Mouse (Mus musculus): Measurements from ENCODE around the gene Trmo. TPM values are rescaled to one million over a fixed set of nuclear protein-coding genes. Genes with fewer than 3 reads are reported as not detected.

Gene Trmo
- polyA plus RNA-seq, 1 experiment = 2.2 TPM

GRCm38 (mm10) chr4:46359539-46360253, 29.5 kb downstream of the Trmo start:
- no peaks in the 10 kb centered on the region for H3K36me3 ChIP-seq (ENCODE audit: control insufficient read depth, insufficient read depth)
- H3K79me3 ChIP-seq (ENCODE audit: low read depth) = no peaks in the 10 kb centered on the region
- no peaks in the 10 kb centered on the region for H3K79me2 ChIP-seq (ENCODE audit: control insufficient read depth, insufficient read depth)
- TF ChIP-seq USF1 (IDR thresholded peaks at IDR 0.05; ENCODE audit: low read depth) = no peak
- TF ChIP-seq FOSL1 (IDR thresholded peaks at IDR 0.05; ENCODE audit: insufficient read depth, low read length, poor library complexity, severe bottlenecking) = no peak
- TF ChIP-seq CTCF (IDR thresholded peaks at IDR 0.05; ENCODE audit: control insufficient read depth, insufficient read depth, insufficient read length) = no peak
- TF ChIP-seq MAX (IDR thresholded peaks at IDR 0.05) = no peak
- TF ChIP-seq CEBPB (IDR thresholded peaks at IDR 0.05; ENCODE audit: low read depth) = no peak
- no peak for TF ChIP-seq MYOG (IDR thresholded peaks at IDR 0.05; ENCODE audit: control insufficient read depth, extremely low read depth, insufficient read length)
- no peak for TF ChIP-seq MYOD1 (IDR thresholded peaks at IDR 0.05; ENCODE audit: control insufficient read depth, insufficient read length, low read depth)
- H3K4me3 ChIP-seq (ENCODE audit: insufficient read depth, poor library complexity, severe bottlenecking) = no peak overlapping the region
- no peaks in the 10 kb centered on the region for H3K27me3 ChIP-seq (ENCODE audit: control insufficient read depth, insufficient read depth, insufficient read length)
- no peak overlapping the region for H3ac ChIP-seq (ENCODE audit: control insufficient read depth, insufficient read length, low read depth)

- TF ChIP-seq CTCF (IDR thresholded peaks at IDR 0.05; ENCODE audit: control insufficient read depth, insufficient read depth, insufficient read length) (peak; percentile 29), USF1 (IDR thresholded peaks at IDR 0.05; ENCODE audit: low read depth) (no peak)
- no peaks in the 10 kb centered on the region for H3K36me3 ChIP-seq (ENCODE audit: control insufficient read depth, insufficient read depth)
- no peaks in the 10 kb centered on the region for H3K27me3 ChIP-seq (ENCODE audit: control insufficient read depth, insufficient read depth, insufficient read length)
- no peak overlapping the region for H3ac ChIP-seq (ENCODE audit: control insufficient read depth, insufficient read length, low read depth)
- no peaks in the 10 kb centered on the region for H3K79me2 ChIP-seq (ENCODE audit: control insufficient read depth, insufficient read depth)
- no peak overlapping the region for H3K4me3 ChIP-seq (ENCODE audit: insufficient read depth, poor library complexity, severe bottlenecking)
- no peaks in the 10 kb centered on the region for H3K79me3 ChIP-seq (ENCODE audit: low read depth)
These were observed 32.7 kb downstream of the Trmo start for GRCm38 (mm10) chr4:46356351-46357133.

- Histone ChIP-seq H3K27me3 (ENCODE audit: control insufficient read depth, insufficient read depth, insufficient read length) (peaks cover 21% of the 10 kb centered on the region), H3K4me3 (ENCODE audit: insufficient read depth, poor library complexity, severe bottlenecking) (no peak overlapping the region)
These were observed 36.2 kb downstream of the Trmo start for GRCm38 (mm10) chr4:46353045-46353444.

GRCm38 (mm10) chr4:46349530-46349929, 39.7 kb downstream of the Trmo start:
- Histone ChIP-seq H3K36me3 (ENCODE audit: control insufficient read depth, insufficient read depth) (no peaks in the 10 kb centered on the region), H3K79me3 (ENCODE audit: low read depth) (no peaks in the 10 kb centered on the region), H3ac (ENCODE audit: control insufficient read depth, insufficient read length, low read depth) (no peak overlapping the region), H3K4me3 (ENCODE audit: insufficient read depth, poor library complexity, severe bottlenecking) (no peak overlapping the region), H3K27me3 (ENCODE audit: control insufficient read depth, insufficient read depth, insufficient read length) (peaks cover 29% of the 10 kb centered on the region), H3K79me2 (ENCODE audit: control insufficient read depth, insufficient read depth) (no peaks in the 10 kb centered on the region)
- TF ChIP-seq FOSL1 (IDR thresholded peaks at IDR 0.05; ENCODE audit: insufficient read depth, low read length, poor library complexity, severe bottlenecking) = no peak
- no peak for TF ChIP-seq USF1 (IDR thresholded peaks at IDR 0.05; ENCODE audit: low read depth)
- no peak for TF ChIP-seq MAX (IDR thresholded peaks at IDR 0.05)
- no peak for TF ChIP-seq CEBPB (IDR thresholded peaks at IDR 0.05; ENCODE audit: low read depth)
- no peak for TF ChIP-seq MYOD1 (IDR thresholded peaks at IDR 0.05; ENCODE audit: control insufficient read depth, insufficient read length, low read depth)
- no peak for TF ChIP-seq MYOG (IDR thresholded peaks at IDR 0.05; ENCODE audit: control insufficient read depth, extremely low read depth, insufficient read length)

More at GRCm38 (mm10) chr4:46353045-46353444, 36.2 kb downstream of the Trmo start:
- H3K79me2 ChIP-seq (ENCODE audit: control insufficient read depth, insufficient read depth) = no peaks in the 10 kb centered on the region
- H3K36me3 ChIP-seq (ENCODE audit: control insufficient read depth, insufficient read depth) = no peaks in the 10 kb centered on the region
- no peak overlapping the region for H3ac ChIP-seq (ENCODE audit: control insufficient read depth, insufficient read length, low read depth)
- TF ChIP-seq MYOD1 (IDR thresholded peaks at IDR 0.05; ENCODE audit: control insufficient read depth, insufficient read length, low read depth) (no peak), USF1 (IDR thresholded peaks at IDR 0.05; ENCODE audit: low read depth) (no peak), CTCF (IDR thresholded peaks at IDR 0.05; ENCODE audit: control insufficient read depth, insufficient read depth, insufficient read length) (no peak), MYOG (IDR thresholded peaks at IDR 0.05; ENCODE audit: control insufficient read depth, extremely low read depth, insufficient read length) (no peak), FOSL1 (IDR thresholded peaks at IDR 0.05; ENCODE audit: insufficient read depth, low read length, poor library complexity, severe bottlenecking) (no peak), MAX (IDR thresholded peaks at IDR 0.05) (no peak), CEBPB (IDR thresholded peaks at IDR 0.05; ENCODE audit: low read depth) (no peak)
- no peaks in the 10 kb centered on the region for H3K79me3 ChIP-seq (ENCODE audit: low read depth)

- no peaks in the 10 kb centered on the region for H3K36me3 ChIP-seq (ENCODE audit: control insufficient read depth, insufficient read depth)
- H3K79me2 ChIP-seq (ENCODE audit: control insufficient read depth, insufficient read depth) = no peaks in the 10 kb centered on the region
- no peak overlapping the region for H3ac ChIP-seq (ENCODE audit: control insufficient read depth, insufficient read length, low read depth)
- no peaks in the 10 kb centered on the region for H3K79me3 ChIP-seq (ENCODE audit: low read depth)
- peaks cover 30% of the 10 kb centered on the region for H3K27me3 ChIP-seq (ENCODE audit: control insufficient read depth, insufficient read depth, insufficient read length)
- no peak overlapping the region for H3K4me3 ChIP-seq (ENCODE audit: insufficient read depth, poor library complexity, severe bottlenecking)
- TF ChIP-seq FOSL1 (IDR thresholded peaks at IDR 0.05; ENCODE audit: insufficient read depth, low read length, poor library complexity, severe bottlenecking) (no peak), CEBPB (IDR thresholded peaks at IDR 0.05; ENCODE audit: low read depth) (no peak)
These were observed 40.3 kb downstream of the Trmo start for GRCm38 (mm10) chr4:46348897-46349296.
